Mouse (Mus musculus): Measurements from ENCODE around the gene Dnajc17. TPM values are rescaled to one million over a fixed set of nuclear protein-coding genes. Genes with fewer than 3 reads are reported as not detected.

Dnajc17 gene
- total RNA-seq, 2 experiments from 2014 or later = 24.4 to 26.0 TPM

DNA sequence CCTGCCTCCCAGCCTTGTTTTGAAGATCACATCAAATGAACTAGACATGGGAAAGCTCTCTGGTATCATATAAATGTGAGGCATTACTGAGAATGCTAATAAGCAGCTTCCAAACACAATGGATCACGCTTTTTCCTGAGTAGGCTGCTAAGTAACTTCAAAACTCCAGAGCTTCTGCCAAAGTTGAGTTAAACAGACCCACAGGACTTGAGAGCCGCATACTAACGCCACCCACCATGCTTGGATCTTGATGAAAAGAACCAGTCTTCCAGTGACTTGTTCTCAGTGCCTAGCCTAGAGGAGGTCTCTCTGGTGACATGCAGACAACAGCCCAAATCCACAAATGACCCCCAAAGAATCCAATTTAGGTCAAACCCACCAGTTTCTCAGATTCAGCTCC, 9.7 kb downstream of the Dnajc17 start:
- DNase-seq (ENCODE audit: low spot score in 2 of 2) = no peak

GRCm38 (mm10) chr2:119198049-119198448, 10.5 kb downstream of the Dnajc17 start:
- DNase-seq (ENCODE audit: low spot score in 2 of 2) = no peak

DNA sequence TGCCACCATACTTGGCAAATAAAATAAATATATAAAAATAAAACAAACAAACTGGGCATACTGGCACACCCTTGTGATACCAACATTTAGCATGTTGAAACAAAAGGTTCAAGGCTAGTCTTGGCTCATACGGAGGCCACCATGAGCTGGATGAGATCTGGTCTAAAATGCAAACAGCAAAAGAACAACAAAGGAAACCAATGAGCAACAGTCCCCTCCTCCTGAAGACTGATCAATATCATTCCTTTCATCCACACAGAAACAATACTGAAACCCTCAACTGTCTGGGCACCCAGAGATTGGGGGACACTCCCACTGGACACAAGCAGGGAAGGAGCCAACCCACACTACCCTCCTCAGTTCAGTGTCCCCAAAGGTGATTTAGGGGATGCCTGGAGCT, 11.1 kb downstream of the Dnajc17 start:
- no peak for DNase-seq (ENCODE audit: low spot score in 2 of 2)

DNA sequence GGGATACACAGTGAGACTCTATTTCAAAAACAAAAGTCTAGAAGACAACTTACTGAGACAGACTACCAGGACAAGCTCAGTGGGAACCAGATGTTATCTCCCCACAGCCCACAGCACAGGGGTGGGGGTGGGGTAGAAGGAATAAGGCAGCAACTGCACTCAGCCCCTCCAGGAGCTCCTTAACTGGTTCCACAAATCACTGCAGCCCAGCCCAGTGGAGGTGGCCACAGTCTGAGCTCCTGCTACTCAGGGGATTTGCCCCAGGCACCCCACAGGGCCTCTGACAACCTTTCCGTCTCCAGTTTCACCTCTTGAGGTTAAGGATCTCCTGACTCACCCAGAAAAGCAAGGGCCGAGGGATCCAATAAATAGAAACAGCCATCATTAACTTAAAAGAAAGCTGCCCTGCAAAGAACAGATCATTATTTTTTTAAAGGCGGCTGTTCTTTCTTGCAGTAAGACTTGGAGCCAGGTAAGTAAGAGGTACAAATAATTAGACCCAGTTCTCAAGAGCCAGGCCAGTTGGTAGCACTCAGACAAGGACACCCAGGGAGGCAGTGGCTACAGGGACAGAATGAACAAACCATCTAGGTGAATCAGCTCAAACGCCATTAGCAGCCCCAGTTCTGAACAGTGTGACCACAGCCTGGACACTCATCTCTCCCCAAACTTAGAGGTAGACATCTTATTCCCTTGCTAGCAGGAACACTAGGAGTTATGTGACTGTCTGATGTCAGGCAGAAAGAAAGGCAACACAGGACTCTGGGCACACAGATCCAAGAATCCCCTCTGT, 12.1 kb downstream of the Dnajc17 start:
- DNase-seq (ENCODE audit: low spot score in 2 of 2) = no peak

- DNase-seq (ENCODE audit: low spot score in 2 of 2) = no peak
Measured at GRCm38 (mm10) chr2:119194140-119194539, 14.5 kb downstream of the Dnajc17 start.

DNA sequence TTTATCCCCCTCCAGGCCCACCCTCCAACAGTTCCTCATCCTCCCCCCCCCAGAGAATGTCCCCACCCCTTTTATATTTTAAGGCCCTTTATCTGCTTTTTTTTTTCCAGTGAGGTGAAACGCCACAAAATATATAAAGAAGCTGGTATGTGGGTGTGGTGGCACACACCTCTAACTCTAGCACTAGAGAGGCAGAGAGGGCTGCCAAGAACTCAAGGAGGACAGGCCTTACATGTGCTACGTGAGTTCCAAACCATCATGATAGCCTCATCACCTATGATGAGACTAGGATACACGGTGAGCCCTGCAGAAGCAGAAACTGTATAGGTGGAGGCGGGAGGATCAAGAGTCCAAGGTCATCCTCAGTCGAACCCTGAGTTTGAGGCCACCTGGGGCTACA, 17.6 kb downstream of the Dnajc17 start:
- no peak for DNase-seq (ENCODE audit: low spot score in 2 of 2)

- DNase-seq (ENCODE audit: low spot score in 2 of 2) = peak; percentile 62 to 76
Measured at GRCm38 (mm10) chr2:119189029-119189710, 19.4 kb downstream of the Dnajc17 start.

DNA sequence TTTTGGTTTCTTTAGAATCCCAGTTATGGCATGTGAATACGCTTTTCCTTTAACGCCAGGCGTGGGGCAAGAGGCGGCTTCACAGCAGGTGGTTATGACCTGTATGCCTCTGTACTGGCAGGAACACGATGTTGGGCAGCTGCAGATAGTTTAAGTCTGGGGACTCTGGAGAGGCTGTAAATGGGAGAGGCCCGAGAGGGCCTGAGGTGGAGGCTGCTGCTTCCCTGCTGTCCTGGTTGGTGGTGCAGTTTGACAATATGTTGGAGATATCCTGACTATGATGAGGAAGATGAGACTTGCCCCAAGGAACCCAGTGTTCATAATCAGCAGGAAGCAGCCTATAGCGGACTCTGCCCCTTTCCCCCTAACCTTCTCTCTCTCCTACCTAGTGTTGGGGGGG, 25.7 kb downstream of the Dnajc17 start:
- DNase-seq (ENCODE audit: low spot score in 2 of 2) = no peak

DNA sequence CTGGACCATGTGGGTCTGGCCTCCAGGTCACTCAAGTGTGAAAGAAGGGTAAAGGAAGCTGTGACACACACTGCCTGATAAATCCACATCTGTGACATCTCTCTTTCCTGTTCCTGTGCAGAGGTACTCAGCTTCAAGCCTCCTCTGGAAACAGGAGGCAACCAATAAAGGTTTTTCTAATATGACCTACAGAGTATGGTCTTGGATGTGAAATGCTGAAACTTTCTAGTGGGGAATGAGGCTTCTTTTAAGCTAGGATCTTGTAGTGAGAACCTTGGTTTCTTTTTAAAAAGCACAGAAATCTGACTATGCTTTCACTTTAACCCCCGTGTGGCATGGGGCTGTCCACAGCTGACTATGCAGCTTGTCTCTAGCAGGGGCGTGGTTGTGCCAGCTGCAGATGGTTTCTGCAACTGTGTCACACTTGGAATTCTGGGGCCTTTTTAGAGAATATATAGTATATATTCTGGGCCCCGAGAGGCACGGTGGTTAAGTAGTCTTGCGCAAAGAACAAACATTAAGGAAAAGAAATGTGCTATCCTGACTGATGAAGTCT, 31.1 kb downstream of the Dnajc17 start:
- DNase-seq (ENCODE audit: low spot score in 2 of 2) = no peak

GRCm38 (mm10) chr2:119176761-119177160, 31.8 kb downstream of the Dnajc17 start:
- no peak for DNase-seq (ENCODE audit: low spot score in 2 of 2)

GRCm38 (mm10) chr2:119175614-119176013, 33.0 kb downstream of the Dnajc17 start:
- no peak for DNase-seq (ENCODE audit: low spot score in 2 of 2)

- DNase-seq (ENCODE audit: low spot score in 2 of 2) = no peak
Measured at GRCm38 (mm10) chr2:119174866-119175265, 33.7 kb downstream of the Dnajc17 start.

DNA sequence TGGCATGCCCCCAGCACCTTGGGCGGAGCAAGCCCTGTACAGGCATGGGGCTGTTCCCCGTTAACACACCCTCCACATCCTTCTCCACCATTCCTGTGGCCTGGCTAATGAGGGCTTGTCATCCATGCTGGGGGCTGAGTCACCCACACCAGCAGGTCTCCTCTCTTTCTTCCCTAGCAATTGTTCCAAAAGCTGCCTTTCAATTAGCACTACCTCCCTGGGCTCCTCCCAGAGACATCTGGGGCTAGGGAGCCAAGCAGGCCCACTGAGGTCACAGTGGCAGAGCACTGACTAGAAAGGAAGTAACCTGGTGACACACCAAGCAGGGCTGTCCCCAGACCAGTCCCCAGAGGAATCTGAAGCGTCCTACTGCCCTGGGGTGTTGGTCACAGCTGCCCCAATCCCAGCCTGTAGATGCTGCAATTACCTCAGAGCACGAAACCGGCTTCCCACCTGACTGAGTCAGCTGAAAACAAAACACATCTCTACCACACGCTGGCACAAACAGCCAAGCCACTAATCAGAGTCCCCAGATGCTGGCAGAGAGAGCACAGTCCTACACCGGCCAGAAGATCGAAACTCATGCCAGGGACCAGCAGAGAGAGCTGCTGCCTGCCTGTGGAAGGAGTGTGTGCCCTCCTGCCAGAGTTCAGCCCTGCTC, 34.5 kb downstream of the Dnajc17 start, which contains the start of gene Gm14137:
TSS of gene Gm14137 (plus strand) at position 519 of the 661 bp plus-strand sequence.
- no peak for DNase-seq (ENCODE audit: low spot score in 2 of 2)

GRCm38 (mm10) chr2:119172862-119173576, 35.6 kb downstream of the Dnajc17 start:
- peak; percentile 31 to 73 for DNase-seq (ENCODE audit: low spot score in 2 of 2)

GRCm38 (mm10) chr2:119172446-119172845, 36.1 kb downstream of the Dnajc17 start:
- no peak for DNase-seq (ENCODE audit: low spot score in 2 of 2)

DNA sequence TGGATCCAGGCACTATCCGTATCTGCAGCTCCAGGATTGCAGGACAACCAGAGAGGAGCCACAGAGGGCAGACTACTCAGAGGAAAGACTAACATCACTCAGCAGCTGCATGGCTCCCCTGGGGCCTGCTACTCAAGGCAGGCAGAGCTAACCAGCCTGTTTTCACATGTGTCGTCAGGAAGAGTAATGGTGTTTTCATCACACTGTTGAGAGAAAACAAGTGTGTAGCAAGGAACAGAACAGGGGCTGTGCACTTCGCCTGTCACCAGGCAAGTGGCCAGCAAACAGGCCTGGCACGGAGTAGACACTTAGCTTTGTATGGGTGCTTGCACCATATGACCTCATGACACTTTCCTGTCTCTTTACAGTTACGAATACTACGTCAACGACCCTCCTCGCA, 37.0 kb downstream of the Dnajc17 start:
- DNase-seq (ENCODE audit: low spot score in 2 of 2) = no peak

GRCm38 (mm10) chr2:119170282-119170681, 38.3 kb downstream of the Dnajc17 start:
- no peak for DNase-seq (ENCODE audit: low spot score in 2 of 2)

GRCm38 (mm10) chr2:119167866-119168256, 40.7 kb downstream of the Dnajc17 start:
- no peak for DNase-seq (ENCODE audit: low spot score in 2 of 2)

DNA sequence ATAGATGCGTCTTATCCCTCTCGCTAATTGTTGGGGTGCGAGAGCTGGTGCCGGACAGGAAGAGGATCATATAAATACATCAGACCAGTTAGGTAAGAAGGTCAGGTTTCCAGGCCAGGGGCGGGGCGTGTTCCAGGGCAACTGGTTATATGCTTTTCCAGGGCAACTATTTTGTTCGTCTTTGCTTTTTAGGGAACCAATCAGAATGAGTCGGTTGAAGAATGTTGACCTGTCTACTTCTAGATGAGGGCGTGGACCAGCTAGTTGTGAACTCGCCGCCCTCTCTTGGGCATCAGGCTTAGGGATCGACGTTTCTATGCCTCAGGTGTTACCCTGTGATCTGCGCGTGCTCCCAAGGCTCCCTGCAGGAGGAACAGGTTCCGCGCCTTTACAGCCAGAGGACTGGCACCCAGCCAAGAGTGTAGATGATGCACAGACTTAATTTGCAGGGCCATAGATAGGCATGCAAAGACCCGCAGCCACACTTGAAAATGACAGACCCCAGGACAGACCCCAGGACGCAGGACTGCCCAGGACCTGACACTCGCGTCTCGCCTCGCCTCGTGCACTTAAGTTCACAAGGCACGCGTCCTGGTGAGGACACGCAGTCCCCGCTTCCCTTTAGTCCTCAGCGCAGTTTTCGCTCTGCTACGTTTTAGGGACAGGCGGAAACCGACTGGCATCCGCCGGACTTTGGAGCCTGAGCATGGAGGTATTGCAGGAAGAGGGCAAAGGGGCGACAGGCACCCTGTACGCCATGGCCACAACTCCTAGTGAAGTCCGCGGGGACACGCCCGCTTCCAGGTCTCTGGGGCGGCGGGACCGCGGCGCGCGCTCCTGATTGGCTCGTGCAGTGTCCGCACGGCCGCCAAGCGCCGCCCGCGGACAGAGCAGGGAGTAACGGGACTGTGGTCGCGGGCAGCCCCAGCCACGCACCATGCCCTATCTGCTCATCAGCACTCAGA, 41.4 kb downstream of the Dnajc17 start, which contains the start of gene Gchfr:
TSS of gene Gchfr (plus strand) at position 873 of the 965 bp plus-strand sequence.
- peak; percentile 22 to 47 for DNase-seq (ENCODE audit: low spot score in 2 of 2)

DNA sequence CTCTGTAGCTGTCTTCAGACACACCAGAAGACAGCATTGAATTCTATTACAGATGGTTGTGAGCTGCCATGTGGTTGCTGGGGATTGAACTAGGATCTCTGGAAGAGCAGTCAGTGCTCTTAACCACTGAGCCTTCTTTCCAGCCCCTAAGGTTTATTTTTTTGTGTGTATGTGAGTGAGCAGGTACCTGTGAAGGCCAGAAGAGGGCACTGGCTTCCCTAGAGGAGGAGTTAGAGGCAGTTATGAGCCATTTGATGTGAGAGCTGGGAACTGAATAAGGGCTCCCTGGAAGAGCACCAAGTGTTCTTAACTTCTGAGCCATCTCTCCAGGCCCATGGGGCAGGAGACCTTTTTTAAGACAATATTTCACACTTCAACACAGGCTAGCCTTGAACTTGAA, 43.2 kb downstream of the Dnajc17 start:
- DNase-seq (ENCODE audit: low spot score in 2 of 2) = no peak
